Mouse (Mus musculus): ENCODE results near the gene Rapgef2.
"Not testable (repeated sequence)": the region's sequence is repeated elsewhere in the genome, so short reads cannot be mapped to it uniquely, and the experiment has no call there.

Rapgef2 gene

DNA sequence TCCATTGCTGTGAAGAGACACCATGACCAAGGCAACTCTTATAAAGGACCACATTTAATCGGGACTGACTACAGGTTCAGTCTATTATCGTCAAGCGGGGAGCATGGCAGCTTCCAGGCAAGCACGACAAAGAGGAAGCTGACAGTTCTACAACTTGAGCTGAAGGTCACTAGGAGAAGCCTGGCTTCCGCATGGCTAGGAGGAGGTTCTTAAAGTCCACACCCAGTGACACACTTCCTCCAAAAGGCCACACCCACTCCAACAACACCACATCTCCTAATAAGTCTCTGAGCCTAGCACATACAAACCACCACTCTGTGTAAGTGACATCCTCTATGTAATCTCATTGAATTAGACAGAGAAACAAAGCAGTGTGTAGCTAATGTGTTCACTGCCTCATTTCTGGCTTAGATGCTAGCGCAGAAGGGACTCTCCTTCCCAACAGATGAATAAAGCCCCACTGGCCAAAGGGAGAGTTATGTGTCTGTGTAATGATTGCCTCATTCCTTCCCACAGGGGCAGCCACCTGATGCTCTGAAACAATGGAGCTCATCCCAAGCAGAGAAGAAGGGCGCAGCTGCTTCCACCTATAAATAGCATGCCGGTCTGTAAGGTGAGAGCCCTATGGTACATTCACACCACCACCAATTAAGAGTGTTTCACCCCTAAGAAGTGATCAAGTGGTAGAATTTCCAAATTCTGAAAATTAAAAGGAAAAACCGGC, 48.5 kb downstream of the Rapgef2 start:
- DNase-seq (ENCODE audit: extremely low read depth, low read depth, low spot score): no peak

DNA sequence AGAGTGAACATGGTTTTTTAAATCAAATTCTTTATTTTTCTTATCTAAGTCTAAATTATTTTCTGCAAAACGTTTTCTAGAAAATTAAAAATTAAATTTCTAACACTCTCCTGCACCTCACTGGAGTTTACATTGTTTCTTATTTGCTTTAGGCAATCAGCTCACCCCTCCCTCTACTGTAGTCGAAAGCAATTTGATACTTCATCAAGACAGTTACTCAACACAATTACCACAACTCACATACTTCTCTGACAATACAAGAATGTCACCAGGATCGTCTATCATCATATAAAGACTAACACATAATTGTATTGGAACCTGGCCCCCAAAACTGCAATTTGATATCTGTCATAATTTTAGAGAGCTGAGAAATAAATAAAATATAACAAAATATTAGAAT, 51.8 kb downstream of the Rapgef2 start:
- no peak for DNase-seq (ENCODE audit: extremely low read depth, low read depth, low spot score)

DNA sequence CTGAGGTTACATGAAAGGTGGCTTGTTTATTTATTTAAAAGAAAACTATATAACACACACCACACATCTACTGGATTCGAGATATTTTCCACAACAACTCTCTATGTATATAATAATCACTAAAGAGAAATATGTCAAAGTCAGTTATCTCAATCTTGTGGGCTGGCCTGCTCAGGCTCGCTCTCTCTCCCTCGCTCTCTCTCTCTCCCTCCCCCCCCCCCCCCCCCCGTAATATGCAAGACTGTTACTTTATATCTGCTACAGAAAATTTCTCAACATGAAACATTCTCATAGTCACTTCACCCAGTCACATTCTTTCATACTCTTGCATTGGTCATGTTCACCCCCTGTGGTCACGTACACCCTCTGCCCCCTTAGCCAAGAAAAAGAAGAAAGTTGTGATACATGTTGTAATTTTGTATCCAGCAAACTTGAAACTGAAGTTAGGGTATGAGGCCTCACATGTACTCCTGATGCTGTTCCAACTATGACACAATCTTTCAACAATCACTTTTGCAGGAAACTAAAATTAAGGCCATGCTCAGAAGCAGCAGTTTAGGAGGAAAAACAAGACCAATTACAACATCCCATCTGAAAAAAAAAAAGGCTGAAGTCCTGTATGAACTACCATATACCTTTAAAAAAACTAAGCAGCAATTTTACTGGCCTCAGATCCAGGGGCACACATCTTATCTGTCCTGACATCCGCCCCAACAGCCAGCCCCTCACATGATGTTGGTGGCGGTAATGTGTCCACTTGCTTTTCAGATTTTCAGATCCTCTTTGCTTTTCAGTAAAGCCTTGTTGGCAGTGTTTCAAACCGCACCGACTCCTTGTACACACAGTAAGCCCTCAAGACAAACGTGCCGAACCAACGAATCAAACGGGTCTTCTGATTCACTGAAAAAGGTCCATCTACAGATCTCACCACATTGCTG, 52.6 kb downstream of the Rapgef2 start:
- DNase-seq (ENCODE audit: extremely low read depth, low read depth, low spot score): no peak

DNA sequence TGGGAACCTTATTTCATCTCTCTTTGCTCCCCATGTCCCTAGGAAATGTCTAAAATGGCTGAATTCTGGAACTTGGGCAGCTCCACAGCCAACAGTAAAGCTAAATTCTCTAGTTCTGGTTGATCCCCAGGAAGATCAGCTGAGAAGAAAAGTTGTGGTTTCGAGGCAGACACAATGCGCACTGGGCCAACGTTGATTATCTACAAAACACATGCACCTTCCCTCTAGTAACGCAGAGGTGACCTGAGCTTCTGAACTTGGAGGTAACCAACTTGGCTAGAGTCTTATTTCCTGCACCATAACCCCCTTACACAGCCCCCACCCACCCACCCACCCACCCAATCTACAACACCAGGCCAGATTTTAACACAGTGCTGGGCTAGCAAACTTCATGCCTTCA, 55.6 kb downstream of the Rapgef2 start:
- no peak for DNase-seq (ENCODE audit: extremely low read depth, low read depth, low spot score)

DNA sequence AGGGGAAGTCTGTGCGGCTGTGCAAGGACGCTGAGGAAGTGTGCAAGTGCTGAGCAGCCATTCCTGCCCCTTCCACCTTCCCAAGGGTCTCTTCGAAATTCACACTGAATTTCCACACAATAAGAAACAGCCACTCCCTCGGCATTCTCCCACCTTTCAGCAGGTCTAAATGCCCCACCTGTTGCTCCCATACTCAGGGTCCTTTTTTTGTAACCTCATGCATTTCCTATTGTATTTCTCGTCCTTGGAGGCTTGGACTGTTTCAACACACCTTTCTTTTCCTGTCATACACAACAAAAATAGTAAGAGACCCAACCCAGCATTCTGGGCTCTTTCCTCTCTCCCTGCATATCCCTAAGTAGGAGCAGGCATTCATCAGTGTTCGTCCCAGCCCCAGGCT, 56.8 kb downstream of the Rapgef2 start:
- DNase-seq (ENCODE audit: extremely low read depth, low read depth, low spot score): no peak

DNA sequence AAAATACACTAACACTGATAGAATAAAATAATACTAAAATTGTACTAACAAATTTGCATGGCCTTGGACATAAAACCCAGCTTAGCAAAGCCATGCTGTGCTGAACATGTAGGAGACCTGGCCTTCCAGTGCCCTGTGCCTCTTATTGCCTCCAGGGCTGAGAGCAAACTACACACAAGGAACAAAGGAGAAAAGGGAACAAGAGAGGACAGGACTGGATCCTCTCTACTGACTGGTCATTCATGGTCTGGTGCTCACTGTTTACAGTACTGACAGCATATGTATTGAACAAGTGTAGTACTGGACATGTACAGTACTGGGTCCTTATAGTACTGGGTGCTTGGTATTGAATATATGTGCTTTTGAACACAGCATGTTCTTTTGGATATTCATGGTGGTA, 58.0 kb downstream of the Rapgef2 start:
- DNase-seq (ENCODE audit: extremely low read depth, low read depth, low spot score): no peak

DNA sequence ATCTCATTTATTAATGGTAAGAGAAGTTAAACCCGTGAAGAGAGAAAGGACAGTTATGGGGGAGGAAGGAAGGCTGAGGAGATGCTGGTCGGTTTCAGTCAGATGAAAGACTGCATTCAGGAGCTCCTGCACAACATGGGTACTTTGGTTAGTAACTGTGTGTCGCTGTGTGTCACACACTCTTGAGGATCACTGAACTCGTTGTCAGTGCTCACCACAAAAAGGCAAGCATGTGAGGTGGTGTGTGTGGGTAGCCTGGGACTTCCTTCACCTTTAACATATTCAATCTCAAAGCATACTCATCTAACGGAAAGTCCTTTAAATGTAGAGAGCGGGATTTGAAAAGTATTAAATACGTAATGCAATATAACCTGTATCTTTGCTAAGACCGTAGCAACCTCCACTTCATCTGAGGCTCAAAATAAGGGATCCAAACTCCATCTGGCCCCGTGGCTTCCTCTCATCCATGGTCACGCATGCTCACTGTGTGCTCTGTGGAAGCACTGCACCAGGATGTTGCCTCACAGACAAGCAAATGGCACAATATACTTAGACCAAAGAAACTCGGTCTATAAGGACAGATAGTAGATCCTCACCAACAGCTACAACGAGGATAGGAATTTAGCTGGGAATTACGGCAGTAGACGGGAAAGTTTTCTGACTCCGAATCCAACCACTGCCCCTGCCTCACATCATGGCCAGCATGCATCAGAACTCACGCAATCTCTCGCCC, 58.8 kb downstream of the Rapgef2 start:
- no peak for DNase-seq (ENCODE audit: extremely low read depth, low read depth, low spot score)

DNA sequence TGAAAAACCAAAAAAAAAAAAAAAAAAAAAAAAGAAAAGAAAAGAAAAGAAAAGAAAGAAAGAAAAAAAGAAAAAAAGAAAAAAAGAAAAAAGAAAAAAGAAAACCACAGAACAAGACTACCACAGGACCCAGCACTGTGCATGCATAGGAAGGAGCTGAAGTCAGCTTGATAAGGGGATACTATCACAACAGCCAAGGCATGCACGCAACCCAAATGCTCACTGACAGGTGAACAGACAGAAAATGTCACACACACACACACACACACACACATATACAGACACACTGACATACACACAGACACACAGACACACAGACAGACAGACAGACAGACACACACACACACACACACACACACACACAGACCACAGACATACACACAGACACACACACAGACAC, 59.5 kb downstream of the Rapgef2 start:
- not testable (repeated sequence) for DNase-seq (ENCODE audit: extremely low read depth, low read depth, low spot score)

DNA sequence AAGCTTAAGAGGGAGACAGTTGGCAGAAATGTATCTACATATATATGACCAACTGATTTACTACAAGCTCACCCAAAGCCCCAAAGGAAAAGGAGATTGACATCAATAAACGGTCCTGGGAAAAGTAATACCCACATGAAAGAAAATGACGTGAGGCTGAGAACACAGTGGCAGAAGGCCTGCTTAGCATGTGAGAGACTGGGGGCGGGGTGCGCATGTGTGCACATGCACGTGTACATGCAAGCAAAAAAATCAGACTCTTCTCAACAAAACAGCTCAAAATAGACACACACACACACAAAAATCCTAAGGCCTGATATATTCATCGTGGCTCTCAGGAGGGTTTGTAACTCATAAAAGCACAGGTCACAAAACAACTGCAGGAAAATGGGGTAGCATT, 60.4 kb downstream of the Rapgef2 start:
- DNase-seq (ENCODE audit: extremely low read depth, low read depth, low spot score): no peak

DNA sequence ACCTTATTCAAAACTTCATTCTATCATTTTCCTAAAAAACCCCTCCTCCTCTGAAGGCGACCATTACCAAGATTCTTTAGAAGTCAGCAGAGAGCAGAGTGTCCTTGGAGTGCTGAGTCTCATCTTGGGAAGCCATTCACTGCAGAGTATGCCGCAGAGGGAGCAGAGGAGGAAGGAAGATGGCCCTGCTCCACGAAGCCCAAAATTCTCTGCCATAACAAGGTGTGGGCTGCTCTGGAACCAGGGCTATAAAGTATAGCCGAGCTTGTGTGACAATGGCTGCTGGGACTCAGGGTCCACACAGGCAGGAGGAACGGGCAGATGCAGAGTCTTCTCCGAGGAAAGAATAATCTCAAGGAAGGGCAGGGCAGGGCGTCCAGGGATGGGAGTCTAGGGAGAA, 62.0 kb downstream of the Rapgef2 start:
- DNase-seq (ENCODE audit: extremely low read depth, low read depth, low spot score): no peak

DNA sequence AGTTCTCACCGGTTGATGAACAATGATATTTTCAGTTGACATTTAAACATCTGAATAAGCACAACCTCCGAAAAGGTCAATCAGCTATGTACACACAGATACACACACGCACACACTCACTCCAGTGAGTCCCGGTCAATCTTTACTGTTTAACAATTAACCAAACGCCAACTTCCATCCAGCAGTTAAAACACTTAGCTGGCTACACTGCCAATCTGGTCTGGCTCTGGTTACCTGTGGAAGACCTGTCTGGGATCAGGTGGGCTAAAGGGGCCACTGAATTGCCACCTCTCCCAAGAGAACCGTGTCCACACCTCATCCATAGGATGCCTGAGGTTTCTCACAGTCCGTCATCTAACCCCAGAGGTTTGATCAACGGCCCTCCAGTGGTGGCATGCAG, 63.0 kb downstream of the Rapgef2 start:
- no peak for DNase-seq (ENCODE audit: extremely low read depth, low read depth, low spot score)

DNA sequence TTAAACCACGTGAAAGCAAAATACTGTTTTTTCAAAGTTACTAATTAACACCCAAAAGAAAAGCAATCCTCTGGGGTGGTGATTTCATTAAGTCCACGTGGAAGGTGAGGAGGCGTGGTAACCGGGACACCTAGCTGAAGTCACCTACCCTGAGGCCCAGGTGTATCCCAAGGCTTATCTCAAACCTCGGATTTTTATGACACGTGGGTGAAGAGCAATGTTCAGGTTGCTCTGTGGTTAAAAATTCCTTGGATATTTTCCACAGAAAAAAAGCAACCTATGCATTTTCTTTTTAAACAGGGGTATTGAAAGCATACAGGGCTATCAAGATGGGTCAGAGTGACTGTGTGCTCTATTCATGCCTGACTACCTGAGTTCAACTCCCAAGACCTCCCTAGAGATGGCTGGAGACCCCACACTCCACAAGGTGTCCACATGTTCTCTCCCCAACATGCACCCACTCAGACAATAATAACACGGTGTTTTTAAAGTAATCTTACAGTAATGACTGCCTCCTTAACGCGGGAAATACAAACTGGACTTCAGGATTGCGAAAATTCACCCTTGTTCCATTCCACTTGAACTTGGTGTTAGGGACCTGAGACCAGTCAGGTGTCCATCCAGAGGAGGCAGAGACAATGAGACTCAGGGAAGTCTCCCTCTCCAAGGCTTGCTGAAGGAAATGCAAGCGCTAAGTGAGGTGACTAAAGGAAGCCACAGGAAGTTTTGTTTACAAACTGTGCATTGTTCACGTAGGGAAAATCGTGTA, 63.9 kb downstream of the Rapgef2 start:
- DNase-seq (ENCODE audit: extremely low read depth, low read depth, low spot score): no peak

DNA sequence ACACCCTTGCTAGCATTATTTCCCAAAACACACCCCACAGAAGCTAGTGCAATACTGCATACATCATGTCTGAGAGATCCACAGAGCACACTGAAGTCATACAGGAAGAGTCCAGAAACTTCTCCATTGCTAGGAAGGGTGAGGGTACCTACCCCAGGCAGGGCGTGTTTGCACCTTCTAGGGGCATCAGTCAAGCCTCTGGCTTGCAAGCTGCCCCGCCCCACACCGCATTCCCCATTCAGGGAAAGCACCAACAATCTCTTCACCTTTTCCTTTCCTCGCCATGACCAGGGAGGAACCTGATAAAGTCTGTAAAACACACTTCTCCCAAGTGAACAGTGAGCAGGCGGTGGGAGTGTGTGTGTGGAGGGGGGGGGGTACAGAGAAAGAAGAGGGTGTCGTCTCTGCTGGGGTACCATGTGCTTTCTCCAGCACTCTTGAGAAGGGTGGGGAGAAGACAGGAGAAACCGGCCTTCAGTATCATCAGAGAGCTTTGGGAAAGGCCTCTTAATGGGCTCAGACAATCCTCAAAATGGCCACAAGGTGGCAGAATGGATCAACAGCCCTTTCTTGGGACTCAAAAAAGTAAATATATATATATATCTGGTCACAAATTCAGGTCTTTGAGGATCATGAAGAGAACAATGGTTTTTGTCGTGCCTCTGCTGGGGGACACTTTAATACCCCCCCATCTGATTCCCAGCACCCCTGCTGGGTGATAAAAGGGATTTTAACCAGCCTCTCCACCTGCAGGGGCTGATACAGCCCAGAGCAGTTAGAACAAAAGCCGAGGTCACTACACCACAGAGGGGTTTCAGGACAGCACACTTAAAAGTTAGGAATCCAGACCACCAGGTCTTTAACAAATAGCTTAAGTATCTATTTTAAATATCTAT, 64.8 kb downstream of the Rapgef2 start:
- no peak for DNase-seq (ENCODE audit: extremely low read depth, low read depth, low spot score)

DNA sequence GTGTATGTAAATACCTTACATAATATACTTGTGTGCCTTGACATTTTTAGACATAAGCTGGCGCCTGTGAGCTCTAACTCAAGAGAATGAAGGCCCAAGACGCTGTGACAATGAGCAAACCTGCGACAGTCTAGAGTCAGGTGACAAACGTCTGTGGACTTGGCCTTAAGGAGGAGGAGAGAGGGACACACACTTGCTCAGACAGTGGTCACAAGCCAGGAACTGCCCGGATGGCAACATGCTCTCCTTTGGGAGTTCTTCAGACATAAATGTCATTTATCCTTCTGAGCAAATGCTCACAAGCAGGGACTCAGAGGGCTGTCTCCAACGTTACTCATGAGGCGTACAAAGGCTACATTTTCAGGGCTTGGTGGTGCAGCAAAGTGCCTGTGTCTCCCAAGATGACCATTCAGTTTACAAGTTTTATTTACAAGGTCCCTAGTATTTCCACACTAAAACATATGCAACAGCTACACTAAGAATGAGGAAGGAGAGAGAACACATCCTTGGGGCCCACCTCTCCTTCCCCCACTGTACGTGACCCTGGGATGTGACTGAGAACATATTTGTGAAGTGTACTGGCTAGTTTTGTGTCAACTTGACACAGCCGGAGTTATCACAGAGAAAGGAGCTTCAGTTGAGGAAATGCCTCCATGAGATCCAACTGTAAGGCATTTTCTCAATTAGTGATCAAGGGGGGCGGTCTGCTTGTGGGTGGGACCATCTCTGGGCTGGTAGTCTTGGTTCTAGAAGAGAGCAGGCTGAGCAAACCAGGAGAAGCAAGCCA, 67.0 kb downstream of the Rapgef2 start:
- no peak for DNase-seq (ENCODE audit: extremely low read depth, low read depth, low spot score)

DNA sequence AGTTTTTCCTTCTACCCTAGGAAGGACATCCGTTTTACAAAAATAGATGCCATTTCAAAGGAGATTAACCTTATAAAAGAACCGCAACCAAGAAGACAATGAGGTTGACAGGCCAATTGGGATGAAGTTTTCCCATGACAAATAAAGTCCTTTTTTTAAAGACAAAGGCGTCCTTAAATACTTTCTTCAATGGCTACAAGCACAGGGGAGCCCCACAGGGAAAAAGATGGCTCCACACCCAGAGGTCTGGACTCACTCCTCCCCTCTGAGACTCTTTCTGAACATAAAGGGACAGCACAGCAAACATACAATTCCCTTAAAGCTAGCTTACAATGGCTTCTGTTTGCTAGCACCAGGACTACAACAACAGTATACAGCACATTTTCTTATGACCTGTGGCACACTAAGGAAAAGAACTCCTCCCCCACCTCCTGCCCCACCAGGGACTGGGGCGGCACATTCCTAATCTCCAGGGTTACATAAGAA, 67.7 kb downstream of the Rapgef2 start:
- no peak for DNase-seq (ENCODE audit: extremely low read depth, low read depth, low spot score)

DNA sequence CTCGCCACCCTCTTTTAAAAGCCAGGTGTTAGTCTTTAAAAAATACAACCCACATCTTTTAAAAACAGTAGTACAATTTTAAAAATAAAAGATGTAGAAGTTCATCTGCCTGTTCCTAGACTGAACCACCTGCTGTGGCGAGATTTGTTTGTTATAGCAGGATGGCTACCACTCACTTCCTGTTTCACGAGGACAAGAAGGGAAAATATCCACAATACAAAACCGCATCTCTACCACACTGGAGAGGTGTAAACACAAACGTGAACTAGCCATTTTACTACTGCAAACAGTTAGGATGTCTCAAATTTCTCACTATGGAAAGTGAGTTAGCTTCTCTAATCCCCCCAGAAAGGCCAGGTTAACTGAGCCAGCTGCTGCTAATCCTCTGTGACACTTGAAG, 76.1 kb downstream of the Rapgef2 start:
- DNase-seq (ENCODE audit: extremely low read depth, low read depth, low spot score): no peak

DNA sequence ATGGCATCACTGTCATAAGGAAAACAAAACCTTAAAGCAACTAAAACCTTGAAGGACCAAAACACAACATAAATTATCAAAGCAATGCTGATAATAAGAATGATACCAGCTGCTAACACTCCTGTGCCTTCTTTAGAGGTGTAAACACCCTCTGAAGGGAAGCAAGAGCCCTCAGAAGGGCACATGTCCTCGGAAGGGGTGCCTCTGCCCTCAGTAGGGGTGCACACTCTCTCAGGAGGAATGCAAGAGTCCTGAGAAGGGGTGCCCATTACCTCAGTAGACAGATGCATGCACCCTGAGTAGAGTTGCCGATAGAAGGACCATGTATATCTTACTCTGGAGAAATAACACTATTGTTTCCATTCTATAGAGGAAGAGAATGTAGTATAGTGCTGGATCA, 79.1 kb downstream of the Rapgef2 start:
- DNase-seq (ENCODE audit: extremely low read depth, low read depth, low spot score): no peak

DNA sequence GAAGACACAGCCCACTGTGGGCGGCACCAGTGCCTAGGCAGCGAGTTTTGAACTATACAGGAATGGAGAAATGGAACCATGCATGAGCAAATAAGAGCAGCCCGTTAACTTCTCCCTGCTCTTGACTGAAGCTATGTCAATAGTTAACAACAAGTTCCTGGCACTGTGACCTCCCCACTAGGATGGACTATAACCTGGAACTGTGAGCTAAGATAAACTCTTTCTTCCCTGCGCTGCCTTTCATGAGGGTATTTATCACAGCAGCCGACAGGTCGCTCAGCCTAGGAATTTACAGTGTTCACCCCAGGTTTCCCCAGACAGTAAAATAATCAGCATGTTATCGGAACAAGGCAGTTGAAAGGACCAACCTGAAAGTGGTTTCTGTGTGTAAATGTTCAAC, 79.8 kb downstream of the Rapgef2 start:
- DNase-seq (ENCODE audit: extremely low read depth, low read depth, low spot score): no peak

DNA sequence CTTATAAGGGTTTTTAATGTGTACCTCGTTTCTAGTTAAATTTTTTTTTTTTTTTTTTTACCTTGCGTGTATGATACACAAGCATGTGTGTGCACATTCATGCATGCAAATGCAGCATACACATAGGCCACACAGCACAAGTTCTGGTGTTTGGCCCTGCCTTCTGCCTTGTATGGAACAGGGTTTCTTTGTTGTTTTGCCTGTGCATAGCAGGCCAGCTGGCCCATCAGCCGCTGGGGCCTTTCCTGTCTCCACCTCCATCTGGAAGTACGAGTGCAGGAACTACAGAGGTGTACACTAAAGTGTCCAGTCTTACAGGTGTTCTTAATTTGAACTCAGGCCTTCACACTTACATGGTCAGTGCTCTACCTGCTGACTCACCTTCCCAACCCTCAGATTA, 80.3 kb downstream of the Rapgef2 start:
- no peak for DNase-seq (ENCODE audit: extremely low read depth, low read depth, low spot score)

All from fat pad, adult 2 months (tissue).